Mouse (Mus musculus) kidney, embryonic 16.5 days (tissue): ENCODE results near the gene Pdpk1. TPM values are rescaled to one million over a fixed set of nuclear protein-coding genes. Genes with fewer than 3 reads are reported as not detected.

Experiments used
- ATAC-seq: fragments of 200-750 bp; cut with Nextera tagmentation; 2 replicates; pipeline ENCODE4 v1.8.0; 2017; ENCODE audit warnings: moderate TSS enrichment; ENCODE audit not compliant: low FRiP score, low TSS enrichment
- H3K27ac ChIP-seq: fragments of 300-500 bp; sonication (generic); 2 replicates; pipeline ENCODE4 v1.5.1; 2014; ENCODE audit warnings: low read length
- H3K27me3 ChIP-seq: fragments of 300-500 bp; sonication (generic); 2 replicates; pipeline ENCODE4 v1.6.1; 2014; ENCODE audit warnings: low read length, control low read depth, mixed read lengths; ENCODE audit not compliant: insufficient read depth
- H3K36me3 ChIP-seq: fragments of 300-500 bp; sonication (generic); 2 replicates; pipeline ENCODE4 v1.6.1; 2014; ENCODE audit warnings: low read length, control low read depth, mixed read lengths; ENCODE audit not compliant: insufficient read depth
- H3K4me1 ChIP-seq: fragments of 300-500 bp; sonication (generic); 2 replicates; pipeline ENCODE4 v1.6.1; 2014; ENCODE audit warnings: low read length, control low read depth, mixed read lengths; ENCODE audit not compliant: insufficient read depth
- H3K4me2 ChIP-seq: fragments of 300-500 bp; sonication (generic); replicated peaks from 2 replicates; pipeline ENCODE4 v1.6.1; 2014; ENCODE audit warnings: low read depth, low read length
- H3K4me3 ChIP-seq: fragments of 300-500 bp; sonication (generic); 2 replicates; pipeline ENCODE4 v1.5.1; 2014; ENCODE audit warnings: mild to moderate bottlenecking, low read length
- H3K9ac ChIP-seq: fragments of 300-500 bp; sonication (generic); replicated peaks from 2 replicates; pipeline ENCODE4 v1.6.1; 2014; ENCODE audit warnings: low read length
- H3K9me3 ChIP-seq: fragments of 300-500 bp; sonication (generic); 2 replicates; pipeline ENCODE4 v1.6.1; 2016; ENCODE audit warnings: low read length, control low read depth
- WGBS: fragments of 180-500 bp; shearing (Covaris S2); extraction: QIAGEN DNeasy Blood & Tissue Kit; methylation state at CpG from one replicate; pipeline ENCODE4 v1.1.7; 2014; 5-methylcytosine and 5-hydroxymethylcytosine counted together
- polyA plus RNA-seq: library from polyadenylated mRNA; unstranded; fragments of >200 nt; fragmentation: Nextera tagmentation; extraction: Ambion mirVana; gene quantifications from 2 replicates; pipeline ENCODE4 v1.2.1, GENCODE M21; 2015

Gene Pdpk1
- polyA plus RNA-seq, 1 experiment from 2014 or later: 34.9 TPM

DNA sequence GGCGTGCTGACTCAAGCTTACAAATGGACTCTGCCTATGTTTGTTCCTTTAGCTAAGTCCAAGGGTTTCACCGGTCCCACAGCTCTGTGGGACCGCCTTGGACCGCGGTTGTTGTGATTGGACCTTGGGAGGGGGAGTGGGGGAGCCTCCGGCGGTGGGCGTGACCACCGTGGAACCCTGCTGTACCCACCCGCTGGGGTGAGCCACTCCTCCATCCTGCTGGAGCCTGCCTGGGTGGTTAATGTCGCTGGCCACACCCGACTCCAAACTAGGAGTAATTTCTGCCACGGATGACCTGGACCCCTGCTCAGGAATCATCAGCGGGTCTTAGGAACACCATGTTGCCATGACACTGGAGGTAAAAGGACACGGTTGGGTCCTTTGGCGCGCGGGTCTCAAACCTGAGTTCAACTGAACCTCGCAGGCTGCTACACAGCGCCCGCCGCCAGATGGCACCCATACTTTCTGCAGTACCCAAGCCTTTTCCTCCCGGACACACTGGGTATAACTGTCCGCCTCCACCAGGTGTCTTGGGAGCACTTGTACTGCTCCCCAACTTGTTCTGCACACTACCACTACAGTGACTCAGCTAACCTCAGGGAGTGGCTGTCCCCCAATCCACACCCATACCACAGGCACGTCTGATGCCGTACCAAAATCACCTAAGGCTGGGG is 1.3 kb upstream of the Pdpk1 start:
- Histone ChIP-seq H3K27me3 (no peaks in the 10 kb centered on the region), H3K4me2 (peak overlapping the region; percentile 92), H3K9me3 (no peaks in the 10 kb centered on the region), H3K36me3 (0 out of 2 replicates have a peak, but pooled peaks cover 4% of the 10 kb centered on the region), H3K27ac (no peak overlapping the region), H3K4me3 (peak overlapping the region; percentile 53), H3K4me1 (peaks cover 6% of the 10 kb centered on the region), H3K9ac (peak overlapping the region; percentile 67)
- under 1% methylated on average over 26 of the region's 26 CpGs for WGBS
- peak; percentile 91 for ATAC-seq

DNA sequence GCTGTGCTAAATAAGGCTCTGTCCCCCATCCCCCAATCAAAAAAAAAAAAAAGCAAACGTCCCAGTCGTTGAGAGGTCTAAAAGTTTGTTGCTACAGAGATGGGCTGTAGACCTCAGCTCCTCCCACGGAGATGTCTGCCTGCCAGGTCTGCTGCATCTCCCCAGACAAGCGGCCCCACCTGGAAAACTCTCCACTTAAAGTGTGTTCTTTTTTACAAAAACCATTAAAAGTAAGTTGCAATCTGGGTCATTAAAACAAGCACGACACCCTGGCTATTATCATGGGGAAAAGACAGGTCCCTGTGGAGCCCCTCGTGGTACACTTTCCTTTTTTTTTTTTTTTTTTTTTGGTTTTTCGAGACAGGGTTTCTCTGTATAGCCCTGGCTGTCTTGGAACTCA is 658 bp upstream of the Pdpk1 start:
- peak overlapping the region; percentile 67; the same call in 1 of the 2 replicates for H3K9ac ChIP-seq
- H3K9me3 ChIP-seq: no peaks in the 10 kb centered on the region
- no peaks in the 10 kb centered on the region for H3K27me3 ChIP-seq
- peak overlapping the region; percentile 53 for H3K4me3 ChIP-seq
- 0 out of 2 replicates have a peak, but pooled peaks cover 2% of the 10 kb centered on the region for H3K36me3 ChIP-seq
- no peak overlapping the region for H3K27ac ChIP-seq
- peaks cover 6% of the 10 kb centered on the region for H3K4me1 ChIP-seq
- ATAC-seq: no peak; the same call in 1 of the 2 replicates
- peak overlapping the region; percentile 92 for H3K4me2 ChIP-seq
- WGBS: 11% methylated on average over 7 of the region's 7 CpGs

DNA sequence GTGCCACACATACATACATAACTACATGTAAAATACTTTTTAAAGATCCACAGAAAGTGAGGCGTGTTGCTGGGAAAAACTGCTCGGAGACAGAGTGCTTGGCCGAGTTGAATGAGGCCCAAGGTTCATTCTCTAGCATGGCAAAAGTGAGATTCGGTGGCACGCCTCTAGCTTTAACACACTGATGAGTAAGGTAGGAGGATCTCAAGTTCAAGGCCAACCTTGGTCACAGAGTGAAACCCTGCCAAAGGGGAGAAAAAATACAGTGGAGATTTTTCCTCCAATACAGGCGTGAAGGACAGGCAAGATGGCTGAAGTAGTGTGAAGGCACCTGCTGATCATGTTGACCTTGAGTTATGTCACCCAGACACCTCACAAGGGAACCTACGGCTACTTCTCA is 1.3 kb downstream of the Pdpk1 start:
- Histone ChIP-seq H3K9me3 (no peaks in the 10 kb centered on the region), H3K36me3 (no peaks in the 10 kb centered on the region), H3K27me3 (no peaks in the 10 kb centered on the region), H3K4me2 (no peak overlapping the region), H3K4me1 (peaks cover 6% of the 10 kb centered on the region), H3K4me3 (no peak overlapping the region), H3K27ac (no peak overlapping the region), H3K9ac (no peak overlapping the region)
- ATAC-seq: no peak
- WGBS: 86% methylated on average over 7 of the region's 7 CpGs

DNA sequence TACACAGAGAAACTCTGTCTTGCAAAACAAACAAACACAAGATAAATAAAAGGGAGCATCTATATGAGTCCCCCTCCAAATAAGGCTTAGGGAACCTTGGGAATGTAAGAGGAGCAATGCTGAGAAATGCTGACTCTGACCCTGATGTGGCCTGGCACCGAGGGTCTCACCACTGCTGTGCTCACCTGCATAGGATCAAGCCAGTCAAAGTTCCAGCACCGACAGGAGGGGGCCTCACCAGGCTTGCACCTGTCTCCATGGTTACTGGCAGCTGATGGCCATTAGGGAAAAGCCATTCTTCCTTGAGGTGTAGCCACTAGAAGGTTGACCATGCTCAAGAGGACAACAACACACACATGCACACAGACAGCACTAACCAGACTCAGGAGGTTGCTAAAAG is 7.8 kb downstream of the Pdpk1 start:
- no peaks in the 10 kb centered on the region for H3K9me3 ChIP-seq
- WGBS: 44% methylated on average over 2 of the region's 2 CpGs
- peaks cover 24% of the 10 kb centered on the region for H3K4me1 ChIP-seq
- H3K4me3 ChIP-seq: no peak overlapping the region
- H3K9ac ChIP-seq: no peak overlapping the region
- H3K4me2 ChIP-seq: no peak overlapping the region
- H3K36me3 ChIP-seq: no peaks in the 10 kb centered on the region
- H3K27me3 ChIP-seq: no peaks in the 10 kb centered on the region
- ATAC-seq: no peak
- H3K27ac ChIP-seq: no peak overlapping the region

DNA sequence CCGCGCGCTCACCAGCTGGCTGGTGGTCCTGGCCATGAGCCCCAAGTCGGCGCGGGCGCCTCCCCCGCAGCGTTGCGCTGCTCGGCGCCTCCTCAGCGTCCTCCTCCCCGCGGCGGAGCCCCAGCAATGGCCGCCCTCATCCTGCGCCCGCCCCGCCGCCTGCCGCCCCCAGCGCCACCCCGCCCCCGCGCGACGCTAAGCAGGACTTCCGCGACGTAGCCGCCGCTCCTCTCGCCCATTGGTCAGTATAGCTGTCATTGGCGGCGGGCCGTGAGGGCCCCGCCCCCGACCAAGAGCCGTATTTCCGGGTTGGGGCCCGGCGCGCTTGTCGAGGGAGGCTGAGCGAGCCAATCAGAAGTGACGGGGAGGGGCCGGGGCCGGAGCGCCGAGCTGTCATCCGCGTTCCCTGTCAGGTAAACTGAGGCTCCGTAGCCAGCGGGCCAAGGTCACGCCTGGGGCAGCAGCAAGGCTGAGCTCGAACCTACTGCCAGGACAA is 9.3 kb downstream of the Pdpk1 start:
- peak; percentile 98 for ATAC-seq
- peak overlapping the region; percentile 88 for H3K27ac ChIP-seq
- no peaks in the 10 kb centered on the region for H3K27me3 ChIP-seq
- H3K36me3 ChIP-seq: no peaks in the 10 kb centered on the region
- peak overlapping the region; percentile 94 for H3K9ac ChIP-seq
- peaks cover 24% of the 10 kb centered on the region for H3K4me1 ChIP-seq
- H3K9me3 ChIP-seq: no peaks in the 10 kb centered on the region
- H3K4me3 ChIP-seq: peak overlapping the region; percentile 99
- WGBS: under 1% methylated on average over 53 of the region's 57 CpGs
- H3K4me2 ChIP-seq: peak overlapping the region; percentile 72

DNA sequence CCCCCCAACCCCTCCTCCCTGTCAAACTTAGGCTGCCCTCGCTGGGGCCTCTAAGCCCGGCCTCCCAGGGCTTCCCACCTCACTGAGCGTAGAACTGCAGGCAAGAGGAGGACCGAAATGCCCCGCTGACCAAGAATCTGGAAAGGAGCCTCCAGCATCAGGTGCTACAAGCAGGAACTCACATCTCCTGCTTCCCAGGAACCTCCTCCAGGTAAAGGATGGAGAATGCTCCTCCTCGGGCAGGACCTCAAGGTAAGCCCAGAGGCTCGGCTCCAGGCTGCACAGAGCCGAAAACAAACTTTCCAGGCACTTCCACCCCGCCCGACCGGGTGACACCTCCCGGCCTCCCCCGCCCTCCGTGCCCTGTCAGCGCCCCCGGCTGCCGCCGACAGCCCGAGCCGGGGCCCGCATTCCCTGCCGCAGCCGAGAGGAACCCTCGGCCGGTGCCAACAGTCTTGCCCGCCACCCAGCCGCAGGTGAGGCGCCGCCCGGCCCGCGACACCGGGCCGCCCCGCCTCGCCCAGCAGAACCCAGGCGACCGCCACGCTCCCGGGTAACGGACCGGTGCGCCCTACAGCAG is 9.8 kb downstream of the Pdpk1 start:
- peak overlapping the region; percentile 72 for H3K4me2 ChIP-seq
- peak overlapping the region; percentile 99 for H3K4me3 ChIP-seq
- no peaks in the 10 kb centered on the region for H3K36me3 ChIP-seq
- H3K27me3 ChIP-seq: no peaks in the 10 kb centered on the region
- H3K27ac ChIP-seq: peak overlapping the region; percentile 88
- peak; percentile 58 for ATAC-seq
- under 1% methylated on average over 42 of the region's 43 CpGs for WGBS
- no peaks in the 10 kb centered on the region for H3K9me3 ChIP-seq
- peak overlapping the region; percentile 94 for H3K9ac ChIP-seq
- H3K4me1 ChIP-seq: peaks cover 24% of the 10 kb centered on the region

DNA sequence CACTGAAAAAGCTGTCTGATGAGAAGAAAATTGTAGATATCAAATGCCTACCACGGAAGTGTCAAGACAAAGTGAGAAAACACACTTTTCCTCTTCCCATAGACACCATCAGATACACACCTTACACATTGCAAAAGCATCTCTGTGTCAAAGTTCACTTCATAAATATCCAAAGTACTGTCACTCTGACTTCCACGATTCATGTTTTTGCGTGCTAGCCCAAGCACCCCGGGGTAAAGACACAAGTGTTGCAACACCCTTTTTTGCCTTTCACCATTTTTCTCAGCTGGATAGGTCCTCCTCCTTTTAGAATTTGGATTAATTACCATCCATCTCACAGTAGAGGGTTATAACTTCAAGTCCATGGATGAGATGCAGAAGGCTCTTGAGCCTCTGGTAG is 10.8 kb downstream of the Pdpk1 start:
- Histone ChIP-seq H3K9me3 (no peaks in the 10 kb centered on the region), H3K9ac (peak overlapping the region; percentile 94), H3K27me3 (no peaks in the 10 kb centered on the region), H3K27ac (no peak overlapping the region), H3K36me3 (no peaks in the 10 kb centered on the region), H3K4me1 (peaks cover 24% of the 10 kb centered on the region), H3K4me2 (peak overlapping the region; percentile 72), H3K4me3 (peak overlapping the region; percentile 99)
- WGBS: 87% methylated on average over 4 of the region's 4 CpGs
- ATAC-seq: no peak

DNA sequence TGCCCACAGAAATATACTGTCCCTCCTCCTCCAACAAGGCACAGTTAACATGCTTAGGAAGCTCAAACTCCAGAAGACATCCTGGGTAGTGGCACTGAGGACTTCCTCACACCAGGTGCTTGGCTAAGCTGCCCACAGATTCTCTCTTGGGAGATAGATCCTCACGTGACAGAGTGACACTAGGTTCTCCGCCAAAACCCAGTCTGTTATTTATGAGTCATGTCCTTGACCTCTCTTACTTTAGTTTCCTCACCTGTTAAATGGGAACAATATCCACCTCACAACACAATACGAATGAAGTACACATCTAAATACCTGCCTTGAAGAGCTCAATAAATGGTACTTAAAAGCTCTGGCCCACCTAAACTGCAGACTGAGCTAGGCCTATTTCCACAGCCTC is 11.5 kb downstream of the Pdpk1 start:
- ATAC-seq: no peak
- no peak overlapping the region for H3K27ac ChIP-seq
- no peaks in the 10 kb centered on the region for H3K9me3 ChIP-seq
- H3K27me3 ChIP-seq: no peaks in the 10 kb centered on the region
- H3K4me2 ChIP-seq: no peak overlapping the region
- H3K36me3 ChIP-seq: no peaks in the 10 kb centered on the region
- 62% methylated on average over 3 of the region's 3 CpGs for WGBS
- no peak overlapping the region for H3K9ac ChIP-seq
- H3K4me3 ChIP-seq: no peak overlapping the region
- H3K4me1 ChIP-seq: peaks cover 24% of the 10 kb centered on the region

DNA sequence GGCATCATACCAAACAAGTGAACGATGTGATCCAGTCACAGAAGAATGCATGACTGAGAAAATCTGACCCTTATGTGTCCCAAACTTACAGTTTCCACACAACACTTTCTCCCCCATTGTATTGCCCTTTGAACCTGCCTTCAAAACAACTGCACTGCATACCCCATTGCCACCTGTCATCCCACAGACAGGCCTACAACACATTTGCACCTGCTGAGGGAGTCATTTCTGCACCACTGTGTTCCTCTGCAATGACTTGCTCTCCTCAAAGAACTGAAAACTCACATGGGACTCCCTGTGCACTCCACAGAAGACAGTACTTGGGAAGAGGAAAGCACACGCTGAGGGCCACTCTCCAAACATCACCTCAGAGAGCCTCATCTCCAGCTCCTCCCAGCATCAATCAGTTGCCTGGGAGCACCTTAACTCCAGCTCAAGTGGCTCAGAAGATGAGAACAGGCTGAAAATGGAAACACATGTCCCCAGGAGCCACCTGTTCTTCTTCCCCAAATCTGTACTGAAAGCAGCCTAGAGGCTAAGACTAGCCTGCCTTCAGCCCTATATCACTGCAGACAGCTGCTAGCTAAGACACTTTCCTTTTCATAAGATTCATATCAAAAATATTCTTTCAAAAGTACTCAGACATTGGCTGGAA is 13.4 kb downstream of the Pdpk1 start:
- Histone ChIP-seq H3K27me3 (no peaks in the 10 kb centered on the region), H3K9me3 (no peaks in the 10 kb centered on the region), H3K9ac (no peak overlapping the region), H3K4me2 (no peak overlapping the region), H3K4me1 (peaks cover 24% of the 10 kb centered on the region), H3K4me3 (no peak overlapping the region), H3K36me3 (no peaks in the 10 kb centered on the region), H3K27ac (no peak overlapping the region)
- 77% methylated on average over 2 of the region's 2 CpGs for WGBS
- no peak for ATAC-seq

DNA sequence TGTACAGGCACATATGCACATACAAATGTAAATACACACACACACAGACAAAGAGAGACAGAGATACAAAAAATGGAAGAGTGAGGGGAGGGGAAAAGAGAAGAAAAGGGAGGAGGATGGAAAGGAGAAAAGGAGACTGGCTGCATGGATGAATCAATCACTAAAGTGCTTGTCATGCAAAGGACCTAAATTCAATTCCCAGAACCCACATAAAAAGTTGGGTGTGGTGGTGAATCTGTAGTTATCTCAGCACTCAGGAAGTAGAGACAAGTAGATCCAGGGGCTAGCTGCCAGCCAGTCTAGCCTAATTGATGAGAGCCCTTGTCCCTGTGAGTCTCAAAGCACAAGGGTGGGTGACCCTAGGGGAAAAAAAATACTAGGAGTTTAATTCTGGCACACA is 16.7 kb downstream of the Pdpk1 start:
- Histone ChIP-seq H3K4me3 (no peak overlapping the region), H3K4me2 (no peak overlapping the region), H3K9me3 (no peaks in the 10 kb centered on the region), H3K4me1 (peaks cover 3% of the 10 kb centered on the region; the same call in 1 of the 2 replicates), H3K9ac (no peak overlapping the region), H3K27me3 (no peaks in the 10 kb centered on the region), H3K36me3 (no peaks in the 10 kb centered on the region), H3K27ac (no peak overlapping the region)
- ATAC-seq: no peak
